Mouse (Mus musculus): ENCODE data around the gene Dusp3. TPM values are rescaled to one million over a fixed set of nuclear protein-coding genes. Genes with fewer than 3 reads are reported as not detected.

Gene Dusp3
- polyA plus RNA-seq, 1 experiment, result not detected

- no peak for TF ChIP-seq GATA1 (IDR thresholded peaks at IDR 0.05; ENCODE audit: low read length)
Measured at GRCm38 (mm10) chr11:101969835-101970234, 17.0 kb downstream of the Dusp3 start.

- TF ChIP-seq GATA1 (IDR thresholded peaks at IDR 0.05; ENCODE audit: low read length), result no peak
Measured at GRCm38 (mm10) chr11:101968791-101969190, 18.0 kb downstream of the Dusp3 start.

- no peak for TF ChIP-seq GATA1 (IDR thresholded peaks at IDR 0.05; ENCODE audit: low read length)
Measured at GRCm38 (mm10) chr11:101968311-101968710, 18.5 kb downstream of the Dusp3 start.

- TF ChIP-seq GATA1 (IDR thresholded peaks at IDR 0.05; ENCODE audit: low read length), result no peak
Measured at GRCm38 (mm10) chr11:101966965-101967614, 19.7 kb downstream of the Dusp3 start, which contains the start of gene Sost. Gene Sost, minus strand, starts transcription at chr11:101967015.

- TF ChIP-seq GATA1 (IDR thresholded peaks at IDR 0.05; ENCODE audit: low read length), result no peak
Measured at GRCm38 (mm10) chr11:101965553-101965952, 21.3 kb downstream of the Dusp3 start.

- no peak for TF ChIP-seq GATA1 (IDR thresholded peaks at IDR 0.05; ENCODE audit: low read length)
Measured at GRCm38 (mm10) chr11:101964647-101965046, 22.2 kb downstream of the Dusp3 start.

GRCm38 (mm10) chr11:101963473-101964291, 23.1 kb downstream of the Dusp3 start:
- no peak for TF ChIP-seq GATA1 (IDR thresholded peaks at IDR 0.05; ENCODE audit: low read length)

- no peak for TF ChIP-seq GATA1 (IDR thresholded peaks at IDR 0.05; ENCODE audit: low read length)
Measured at GRCm38 (mm10) chr11:101963043-101963442, 23.8 kb downstream of the Dusp3 start.

GRCm38 (mm10) chr11:101957476-101957875, 29.3 kb downstream of the Dusp3 start:
- TF ChIP-seq GATA1 (IDR thresholded peaks at IDR 0.05; ENCODE audit: low read length), result no peak

GRCm38 (mm10) chr11:101953441-101953840, 33.4 kb downstream of the Dusp3 start:
- TF ChIP-seq GATA1 (IDR thresholded peaks at IDR 0.05; ENCODE audit: low read length), result no peak

GRCm38 (mm10) chr11:101952541-101953341, 34.1 kb downstream of the Dusp3 start:
- no peak for TF ChIP-seq GATA1 (IDR thresholded peaks at IDR 0.05; ENCODE audit: low read length)

- TF ChIP-seq GATA1 (IDR thresholded peaks at IDR 0.05; ENCODE audit: low read length), result no peak
Measured at GRCm38 (mm10) chr11:101950021-101950420, 36.8 kb downstream of the Dusp3 start.

GRCm38 (mm10) chr11:101946525-101946924, 40.3 kb downstream of the Dusp3 start:
- no peak for TF ChIP-seq GATA1 (IDR thresholded peaks at IDR 0.05; ENCODE audit: low read length)

- TF ChIP-seq GATA1 (IDR thresholded peaks at IDR 0.05; ENCODE audit: low read length), result no peak
Measured at GRCm38 (mm10) chr11:101943055-101943454, 43.8 kb downstream of the Dusp3 start.

GRCm38 (mm10) chr11:101937108-101937507, 49.7 kb downstream of the Dusp3 start:
- no peak for TF ChIP-seq GATA1 (IDR thresholded peaks at IDR 0.05; ENCODE audit: low read length)

GRCm38 (mm10) chr11:101936421-101936820, 50.4 kb downstream of the Dusp3 start:
- TF ChIP-seq GATA1 (IDR thresholded peaks at IDR 0.05; ENCODE audit: low read length), result no peak

Measured in G1E-ER4 (cell line).